Mouse (Mus musculus) liver, postnatal 0 days (tissue): Measurements from ENCODE around the gene Kiss1.
A peak's percentile ranks its signal among the peaks of the same experiment; 100 is the strongest.

ENCODE experiments used
- CTCF ChIP-seq: sonication (generic); IDR thresholded peaks from 2 replicates; pipeline ENCODE4 v1.5.1; 2016; ENCODE audit warnings: antibody characterized with exemption, low read depth
- EP300 ChIP-seq: IDR thresholded peaks from 2 replicates; pipeline ENCODE4 v1.6.1; 2016; ENCODE audit warnings: antibody characterized with exemption, low read depth, mild to moderate bottlenecking

- TF ChIP-seq CTCF (peak; percentile 79), EP300 (no peak)
These were observed 14.4 kb upstream of the Kiss1 start for GRCm38 (mm10) chr1:133307318-133307717.
